Mouse (Mus musculus): ENCODE data around the gene Ppil6.

Ppil6 gene

GRCm38 (mm10) chr10:41489708-41490517 is at the start of gene Ppil6, which contains the start of gene Smpd2:
Gene Ppil6 (plus strand): TSS chr10:41490439.
Gene Smpd2 (minus strand): TSS chr10:41490369.
- DNase-seq, result peak; percentile 91

- no peak for DNase-seq
These were observed 42.0 kb upstream of the Ppil6 start for GRCm38 (mm10) chr10:41448216-41448615.

GRCm38 (mm10) chr10:41449684-41450083 is 40.6 kb upstream of the Ppil6 start:
- DNase-seq, result peak; percentile 27

- peak; percentile 93 for DNase-seq
These were observed 40.0 kb upstream of the Ppil6 start, which contains the start of gene Zbtb24 for GRCm38 (mm10) chr10:41450137-41450670. Gene Zbtb24 (plus strand): TSS chr10:41450383.

GRCm38 (mm10) chr10:41450780-41451522 is 39.3 kb upstream of the Ppil6 start:
- no peak for DNase-seq

GRCm38 (mm10) chr10:41451656-41452055 is 38.6 kb upstream of the Ppil6 start:
- no peak for DNase-seq

GRCm38 (mm10) chr10:41452791-41453190 is 37.4 kb upstream of the Ppil6 start:
- no peak for DNase-seq

GRCm38 (mm10) chr10:41459990-41460389 is 30.2 kb upstream of the Ppil6 start:
- DNase-seq, result no peak

GRCm38 (mm10) chr10:41460501-41460900 is 29.7 kb upstream of the Ppil6 start:
- no peak for DNase-seq

- DNase-seq, result no peak
These were observed 29.0 kb upstream of the Ppil6 start for GRCm38 (mm10) chr10:41461057-41461722.

- DNase-seq, result no peak
These were observed 25.8 kb upstream of the Ppil6 start for GRCm38 (mm10) chr10:41464401-41464955.

- no peak for DNase-seq
These were observed 22.9 kb upstream of the Ppil6 start for GRCm38 (mm10) chr10:41467325-41467724.

- no peak for DNase-seq
These were observed 19.5 kb upstream of the Ppil6 start for GRCm38 (mm10) chr10:41470693-41471092.

GRCm38 (mm10) chr10:41472534-41472933 is 17.7 kb upstream of the Ppil6 start:
- no peak for DNase-seq

- DNase-seq, result no peak
These were observed 17.2 kb upstream of the Ppil6 start for GRCm38 (mm10) chr10:41472962-41473481.

- DNase-seq, result no peak
These were observed 16.3 kb upstream of the Ppil6 start for GRCm38 (mm10) chr10:41473782-41474468.

GRCm38 (mm10) chr10:41474981-41475391 is 15.3 kb upstream of the Ppil6 start:
- DNase-seq, result no peak

- peak; percentile 63 for DNase-seq
These were observed 13.8 kb upstream of the Ppil6 start, which contains the start of gene Mical1 for GRCm38 (mm10) chr10:41476171-41477017. Gene Mical1 (plus strand): TSS chr10:41476314.

- no peak for DNase-seq
These were observed 13.3 kb upstream of the Ppil6 start for GRCm38 (mm10) chr10:41477018-41477277.

- DNase-seq, result peak; percentile 44
These were observed 12.7 kb upstream of the Ppil6 start for GRCm38 (mm10) chr10:41477278-41478181.
